Mouse (Mus musculus): ENCODE results near the gene Lsm6. TPM values are rescaled to one million over a fixed set of nuclear protein-coding genes. Genes with fewer than 3 reads are reported as not detected.
"Not testable (repeated sequence)": the region's sequence is repeated elsewhere in the genome, so short reads cannot be mapped to it uniquely, and the experiment has no call there.

Lsm6 gene
- polyA plus RNA-seq, 1 experiment = 0.67 TPM

- TF ChIP-seq TAL1 (IDR thresholded peaks at IDR 0.05; ENCODE audit: low read length) = no peak
- TF ChIP-seq GATA1 (IDR thresholded peaks at IDR 0.05; ENCODE audit: low read length) = no peak
- no peaks in the 10 kb centered on the region for H3K9me3 ChIP-seq (ENCODE audit: control insufficient read depth, low read length)
- H3K36me3 ChIP-seq (ENCODE audit: control insufficient read depth) = no peaks in the 10 kb centered on the region
- no peaks in the 10 kb centered on the region for H3K4me1 ChIP-seq (ENCODE audit: control insufficient read depth)
- no peak overlapping the region for H3K4me3 ChIP-seq (replicated peaks)
- H3K27me3 ChIP-seq (ENCODE audit: control insufficient read depth) = no peaks in the 10 kb centered on the region
Observed at GRCm38 (mm10) chr8:78838656-78839413, 17.9 kb upstream of the Lsm6 start.

GRCm38 (mm10) chr8:78836091-78836490, 15.2 kb upstream of the Lsm6 start:
- Histone ChIP-seq H3K27me3 (ENCODE audit: control insufficient read depth) (no peaks in the 10 kb centered on the region), H3K9me3 (ENCODE audit: control insufficient read depth, low read length) (no peaks in the 10 kb centered on the region), H3K36me3 (ENCODE audit: control insufficient read depth) (no peaks in the 10 kb centered on the region), H3K4me1 (ENCODE audit: control insufficient read depth) (no peaks in the 10 kb centered on the region), H3K4me3 (replicated peaks) (no peak overlapping the region)
- TF ChIP-seq GATA1 (IDR thresholded peaks at IDR 0.05; ENCODE audit: low read length) (no peak), TAL1 (IDR thresholded peaks at IDR 0.05; ENCODE audit: low read length) (no peak)

DNA sequence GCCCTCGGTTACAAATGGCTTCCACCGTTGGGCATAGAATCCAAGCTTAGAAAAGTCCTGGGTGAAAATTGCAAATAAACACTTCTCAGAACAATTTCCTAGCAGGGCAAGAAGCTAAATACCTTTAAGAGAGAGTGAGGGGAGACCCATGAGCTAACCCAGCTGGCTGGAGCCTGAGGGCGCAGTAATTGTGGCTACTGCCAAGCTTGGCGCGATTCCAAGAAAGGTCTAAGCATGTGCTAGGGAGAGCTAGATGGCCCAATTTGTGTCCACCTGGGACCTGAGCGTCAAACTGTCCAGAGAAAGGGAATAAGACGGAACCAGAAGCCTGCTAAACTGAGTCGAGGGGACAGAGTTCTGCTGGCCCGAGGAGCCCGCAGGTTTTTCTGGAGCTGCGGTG, 7.5 kb upstream of the Lsm6 start:
- no peaks in the 10 kb centered on the region for H3K4me1 ChIP-seq (ENCODE audit: control insufficient read depth)
- no peaks in the 10 kb centered on the region for H3K9me3 ChIP-seq (ENCODE audit: control insufficient read depth, low read length)
- H3K4me3 ChIP-seq (replicated peaks) = no peak overlapping the region
- TF ChIP-seq GATA1 (IDR thresholded peaks at IDR 0.05; ENCODE audit: low read length) (no peak), TAL1 (IDR thresholded peaks at IDR 0.05; ENCODE audit: low read length) (no peak)
- no peaks in the 10 kb centered on the region for H3K36me3 ChIP-seq (ENCODE audit: control insufficient read depth)
- H3K27me3 ChIP-seq (ENCODE audit: control insufficient read depth) = no peaks in the 10 kb centered on the region

GRCm38 (mm10) chr8:78824515-78824914, 3.6 kb upstream of the Lsm6 start:
- Histone ChIP-seq H3K9me3 (ENCODE audit: control insufficient read depth, low read length) (no peaks in the 10 kb centered on the region), H3K36me3 (ENCODE audit: control insufficient read depth) (no peaks in the 10 kb centered on the region), H3K27me3 (ENCODE audit: control insufficient read depth) (no peaks in the 10 kb centered on the region), H3K4me1 (ENCODE audit: control insufficient read depth) (peaks cover 8% of the 10 kb centered on the region), H3K4me3 (replicated peaks) (no peak overlapping the region)
- TF ChIP-seq GATA1 (IDR thresholded peaks at IDR 0.05; ENCODE audit: low read length) (no peak), TAL1 (IDR thresholded peaks at IDR 0.05; ENCODE audit: low read length) (no peak)

DNA sequence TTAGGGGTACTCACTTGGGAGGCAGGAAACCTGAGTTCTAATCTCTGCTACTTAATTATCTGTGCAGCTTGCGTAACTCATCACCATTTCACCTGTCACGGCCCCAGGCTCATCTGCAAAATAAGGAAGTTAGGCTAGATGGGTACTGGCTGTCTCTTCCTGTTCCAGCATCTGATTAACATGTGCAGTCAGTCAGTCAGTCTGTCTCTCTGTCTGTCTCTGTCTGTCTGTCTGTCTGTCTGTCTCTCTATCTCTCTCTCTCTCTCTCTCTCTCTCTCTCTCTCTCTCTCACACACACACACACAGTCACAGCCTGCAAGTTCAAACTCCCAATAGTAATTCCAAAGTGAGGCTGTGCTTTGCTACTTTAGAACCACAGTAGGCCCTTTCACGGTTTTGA, 967 bp downstream of the Lsm6 start:
- not testable (repeated sequence) for H3K9me3 ChIP-seq (ENCODE audit: control insufficient read depth, low read length); H3K27me3 ChIP-seq (ENCODE audit: control insufficient read depth)
- Histone ChIP-seq H3K4me1 (ENCODE audit: control insufficient read depth) (peaks cover 19% of the 10 kb centered on the region), H3K4me3 (replicated peaks) (peak overlapping the region; percentile 88), H3K36me3 (ENCODE audit: control insufficient read depth) (peaks cover 40% of the 10 kb centered on the region)

DNA sequence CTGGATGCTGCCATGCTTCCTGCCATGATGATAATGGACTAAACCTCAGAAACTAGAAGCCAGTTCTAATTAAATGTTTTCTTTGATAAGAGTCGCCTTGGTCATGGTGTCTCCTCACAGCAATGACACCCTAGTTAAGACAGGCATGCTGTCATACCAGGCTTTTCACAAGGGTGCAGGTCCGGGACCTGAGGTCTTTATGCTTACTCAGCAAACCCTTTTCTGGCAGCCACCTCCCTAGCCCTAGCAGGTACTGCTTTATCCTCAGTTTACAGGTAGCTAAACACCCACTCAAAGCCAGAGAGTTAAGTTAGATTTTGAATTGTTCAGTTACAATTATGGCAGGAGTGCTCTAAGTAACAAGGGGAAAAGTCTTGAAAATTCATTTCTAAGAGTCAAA, 6.2 kb downstream of the Lsm6 start:
- no peak for TF ChIP-seq GATA1 (IDR thresholded peaks at IDR 0.05; ENCODE audit: low read length)
- no peak for TF ChIP-seq TAL1 (IDR thresholded peaks at IDR 0.05; ENCODE audit: low read length)
- Histone ChIP-seq H3K36me3 (ENCODE audit: control insufficient read depth) (peaks cover 75% of the 10 kb centered on the region), H3K4me3 (replicated peaks) (no peak overlapping the region), H3K4me1 (ENCODE audit: control insufficient read depth) (peaks cover 13% of the 10 kb centered on the region), H3K27me3 (ENCODE audit: control insufficient read depth) (no peaks in the 10 kb centered on the region), H3K9me3 (ENCODE audit: control insufficient read depth, low read length) (no peaks in the 10 kb centered on the region)

- H3K36me3 ChIP-seq (ENCODE audit: control insufficient read depth) = peaks cover 78% of the 10 kb centered on the region
Observed at GRCm38 (mm10) chr8:78813021-78813420, 7.9 kb downstream of the Lsm6 start.

GRCm38 (mm10) chr8:78812446-78812845, 8.5 kb downstream of the Lsm6 start:
- no peaks in the 10 kb centered on the region for H3K9me3 ChIP-seq (ENCODE audit: control insufficient read depth, low read length)
- H3K27me3 ChIP-seq (ENCODE audit: control insufficient read depth) = no peaks in the 10 kb centered on the region
- peaks cover 9% of the 10 kb centered on the region for H3K4me1 ChIP-seq (ENCODE audit: control insufficient read depth)
- no peak for TF ChIP-seq GATA1 (IDR thresholded peaks at IDR 0.05; ENCODE audit: low read length)
- TF ChIP-seq TAL1 (IDR thresholded peaks at IDR 0.05; ENCODE audit: low read length) = no peak
- H3K36me3 ChIP-seq (ENCODE audit: control insufficient read depth) = peaks cover 78% of the 10 kb centered on the region
- no peak overlapping the region for H3K4me3 ChIP-seq (replicated peaks)

More at GRCm38 (mm10) chr8:78813021-78813420, 7.9 kb downstream of the Lsm6 start:
- TF ChIP-seq TAL1 (IDR thresholded peaks at IDR 0.05; ENCODE audit: low read length) = no peak
- H3K9me3 ChIP-seq (ENCODE audit: control insufficient read depth, low read length) = no peaks in the 10 kb centered on the region
- peaks cover 9% of the 10 kb centered on the region for H3K4me1 ChIP-seq (ENCODE audit: control insufficient read depth)
- H3K27me3 ChIP-seq (ENCODE audit: control insufficient read depth) = no peaks in the 10 kb centered on the region
- H3K4me3 ChIP-seq (replicated peaks) = no peak overlapping the region

DNA sequence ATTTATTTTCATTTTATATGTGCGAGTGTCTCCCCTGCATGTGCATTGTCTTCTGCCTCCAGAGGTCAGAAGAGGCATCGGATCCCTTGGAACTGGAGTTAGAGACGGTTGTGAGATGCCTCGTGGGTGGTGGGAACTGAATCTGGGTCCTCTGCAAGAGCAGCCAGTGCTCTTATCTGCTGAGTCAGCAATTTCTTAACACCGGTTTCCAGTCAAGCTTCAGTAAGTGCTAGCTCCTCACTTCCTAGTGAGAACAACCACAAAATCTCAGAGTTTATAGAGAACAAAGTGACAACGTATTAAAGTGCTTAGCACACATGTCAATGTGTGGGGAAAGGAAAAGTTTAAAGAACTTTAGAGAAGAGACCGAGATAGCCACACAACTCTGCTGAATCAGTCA, 9.2 kb downstream of the Lsm6 start:
- Histone ChIP-seq H3K9me3 (ENCODE audit: control insufficient read depth, low read length) (no peaks in the 10 kb centered on the region), H3K4me1 (ENCODE audit: control insufficient read depth) (peaks cover 7% of the 10 kb centered on the region), H3K27me3 (ENCODE audit: control insufficient read depth) (no peaks in the 10 kb centered on the region), H3K4me3 (replicated peaks) (no peak overlapping the region), H3K36me3 (ENCODE audit: control insufficient read depth) (peaks cover 78% of the 10 kb centered on the region)
- no peak for TF ChIP-seq TAL1 (IDR thresholded peaks at IDR 0.05; ENCODE audit: low read length)
- no peak for TF ChIP-seq GATA1 (IDR thresholded peaks at IDR 0.05; ENCODE audit: low read length)

- Histone ChIP-seq H3K36me3 (ENCODE audit: control insufficient read depth) (peaks cover 81% of the 10 kb centered on the region), H3K9me3 (ENCODE audit: control insufficient read depth, low read length) (no peaks in the 10 kb centered on the region), H3K4me1 (ENCODE audit: control insufficient read depth) (peaks cover 7% of the 10 kb centered on the region), H3K27me3 (ENCODE audit: control insufficient read depth) (no peaks in the 10 kb centered on the region), H3K4me3 (replicated peaks) (no peak overlapping the region)
- TF ChIP-seq GATA1 (IDR thresholded peaks at IDR 0.05; ENCODE audit: low read length) (no peak), TAL1 (IDR thresholded peaks at IDR 0.05; ENCODE audit: low read length) (no peak)
Observed at GRCm38 (mm10) chr8:78810207-78810675, 10.7 kb downstream of the Lsm6 start.
